Mouse (Mus musculus) cerebellum, postnatal 36 days (tissue): ENCODE measurements around the gene Atrnl1.
"Not testable (repeated sequence)": the region's sequence is repeated elsewhere in the genome, so short reads cannot be mapped to it uniquely, and the experiment has no call there.

ENCODE experiments used
- DNase-seq, 2 experiments: peaks; one replicate each; pipeline ENCODE4 v3.0.0; 2021 to 2022; ENCODE audit warnings: mixed read lengths in 2 of 2

Gene Atrnl1

GRCm38 (mm10) chr19:58043550-58043949 lies 432.7 kb downstream of the Atrnl1 start:
- no peak for DNase-seq

- no peak for DNase-seq
These were observed 434.0 kb downstream of the Atrnl1 start for GRCm38 (mm10) chr19:58044816-58045215.

GRCm38 (mm10) chr19:58046656-58047055 lies 435.8 kb downstream of the Atrnl1 start:
- DNase-seq: no peak

GRCm38 (mm10) chr19:58050410-58050809 lies 439.6 kb downstream of the Atrnl1 start:
- not testable (repeated sequence) for DNase-seq

- no peak for DNase-seq
These were observed 440.2 kb downstream of the Atrnl1 start for GRCm38 (mm10) chr19:58050986-58051385.

GRCm38 (mm10) chr19:58051905-58052304 lies 441.1 kb downstream of the Atrnl1 start:
- no peak for DNase-seq

- no peak for DNase-seq
These were observed 441.8 kb downstream of the Atrnl1 start for GRCm38 (mm10) chr19:58052444-58053135.

- no peak for DNase-seq
These were observed 448.9 kb downstream of the Atrnl1 start for GRCm38 (mm10) chr19:58059719-58060118.

GRCm38 (mm10) chr19:58060199-58060853 lies 449.5 kb downstream of the Atrnl1 start:
- no peak for DNase-seq

GRCm38 (mm10) chr19:58060854-58061358 lies 450.1 kb downstream of the Atrnl1 start:
- DNase-seq: no peak

- no peak for DNase-seq
These were observed 451.1 kb downstream of the Atrnl1 start for GRCm38 (mm10) chr19:58061933-58062332.

GRCm38 (mm10) chr19:58063541-58063940 lies 452.7 kb downstream of the Atrnl1 start:
- DNase-seq: no peak

GRCm38 (mm10) chr19:58064116-58065000 lies 453.5 kb downstream of the Atrnl1 start:
- DNase-seq: no peak

GRCm38 (mm10) chr19:58065001-58065314 lies 454.1 kb downstream of the Atrnl1 start:
- no peak for DNase-seq

GRCm38 (mm10) chr19:58065514-58065913 lies 454.7 kb downstream of the Atrnl1 start:
- no peak for DNase-seq

- no peak for DNase-seq
These were observed 457.3 kb downstream of the Atrnl1 start for GRCm38 (mm10) chr19:58068114-58068513.

GRCm38 (mm10) chr19:58068958-58069357 lies 458.1 kb downstream of the Atrnl1 start:
- DNase-seq: no peak

- no peak for DNase-seq
These were observed 461.6 kb downstream of the Atrnl1 start for GRCm38 (mm10) chr19:58072404-58072803.

GRCm38 (mm10) chr19:58072846-58073245 lies 462.0 kb downstream of the Atrnl1 start:
- DNase-seq: no peak

- DNase-seq: no peak
These were observed 464.4 kb downstream of the Atrnl1 start for GRCm38 (mm10) chr19:58075252-58075651.

GRCm38 (mm10) chr19:58076961-58077371 lies 466.1 kb downstream of the Atrnl1 start:
- DNase-seq: no peak

GRCm38 (mm10) chr19:58077529-58078070 lies 466.8 kb downstream of the Atrnl1 start:
- no peak for DNase-seq

GRCm38 (mm10) chr19:58080168-58080567 lies 469.3 kb downstream of the Atrnl1 start:
- DNase-seq: no peak
